Comparison of ENCODE assay signal across 16 mouse cellular contexts in genomic region chr7:49297148-49297547, GRCm38 (mm10).
DNase-seq lines count a peak whose midpoint lies in the region; ATAC-seq and TF ChIP-seq lines count a peak whose summit lies in the region.
"Had no signal": no experiment of that assay in that cellular context is flagged by ENCODE, and none has a peak within 500 bp of the region (broad histone marks: within the 10 kb centered on the region; RNA-seq: fewer than 3 reads in every experiment).

No protein-coding gene starts in this region.

- H3K4me2 ChIP-seq in hindbrain, postnatal 0 days (ENCODE audit: low read depth, low read length): no peak overlapping the region
- no peak overlapping the region for H3K4me2 ChIP-seq in hindbrain, embryonic 11.5 days (replicated peaks; ENCODE audit: low read depth, low read length)
- H3K4me2 ChIP-seq in intestine, embryonic 15.5 days (replicated peaks): no peak overlapping the region
- H3K4me2 ChIP-seq: forebrain, embryonic 15.5 days; heart, embryonic 11.5 days had no signal

- no peak overlapping the region for H3K4me3 ChIP-seq in hindbrain, postnatal 0 days (ENCODE audit: low read length)
- no peak overlapping the region for H3K4me3 ChIP-seq in hindbrain, embryonic 11.5 days (ENCODE audit: low read depth, low read length)
- no peak overlapping the region for H3K4me3 ChIP-seq in intestine, embryonic 15.5 days (replicated peaks)
- H3K4me3 ChIP-seq: forebrain, embryonic 15.5 days; gastrocnemius, adult 2 months had no signal

- 74% methylated on average over 3 of the region's 3 CpGs for WGBS in hindbrain, postnatal 0 days
- 58% methylated on average over 3 of the region's 3 CpGs for WGBS in hindbrain, embryonic 11.5 days
- 80% methylated on average over 3 of the region's 3 CpGs for WGBS in intestine, embryonic 15.5 days

- no peaks in the 10 kb centered on the region for H3K9me3 ChIP-seq in hindbrain, postnatal 0 days (ENCODE audit: low read length)
- no peaks in the 10 kb centered on the region for H3K9me3 ChIP-seq in hindbrain, embryonic 11.5 days (ENCODE audit: control insufficient read depth, low read length)
- H3K9me3 ChIP-seq in intestine, embryonic 15.5 days: no peaks in the 10 kb centered on the region
- H3K9me3 ChIP-seq: forebrain, embryonic 15.5 days had no signal

- H3K27me3 ChIP-seq in hindbrain, postnatal 0 days (ENCODE audit: insufficient read depth, low read length): no peaks in the 10 kb centered on the region
- no peaks in the 10 kb centered on the region for H3K27me3 ChIP-seq in hindbrain, embryonic 11.5 days (ENCODE audit: control insufficient read depth, insufficient read depth, low read length)
- no peaks in the 10 kb centered on the region for H3K27me3 ChIP-seq in intestine, embryonic 15.5 days (replicated peaks)
- H3K27me3 ChIP-seq: forebrain, embryonic 15.5 days had no signal

- H3K36me3 ChIP-seq in hindbrain, postnatal 0 days (ENCODE audit: insufficient read depth, low read length): no peaks in the 10 kb centered on the region
- H3K36me3 ChIP-seq in hindbrain, embryonic 11.5 days (ENCODE audit: control insufficient read depth, insufficient read depth, low read length): no peaks in the 10 kb centered on the region
- no peaks in the 10 kb centered on the region for H3K36me3 ChIP-seq in intestine, embryonic 15.5 days
- H3K36me3 ChIP-seq: forebrain, embryonic 15.5 days; G1E had no signal

- no peak for TF ChIP-seq CTCF in hindbrain, postnatal 0 days (IDR thresholded peaks at IDR 0.05; ENCODE audit: low read depth)

- no peaks in the 10 kb centered on the region for H3K4me1 ChIP-seq in hindbrain, postnatal 0 days (ENCODE audit: insufficient read depth, low read length)
- H3K4me1 ChIP-seq in hindbrain, embryonic 11.5 days (replicated peaks; ENCODE audit: control insufficient read depth, insufficient read depth, low read length): 0 out of 2 replicates have a peak, but pooled peaks cover 2% of the 10 kb centered on the region
- H3K4me1 ChIP-seq in intestine, embryonic 15.5 days (replicated peaks): peaks cover 23% of the 10 kb centered on the region

- ATAC-seq in hindbrain, postnatal 0 days: no peak
- no peak for ATAC-seq in hindbrain, embryonic 11.5 days (ENCODE audit: low FRiP score)
- ATAC-seq in intestine, embryonic 15.5 days: no peak
- ATAC-seq: forebrain, embryonic 15.5 days had no signal

- H3K27ac ChIP-seq in hindbrain, postnatal 0 days: 0 out of 2 replicates have a peak overlapping the region, but pooled peaks have one; percentile 15
- no peak overlapping the region for H3K27ac ChIP-seq in hindbrain, embryonic 11.5 days (ENCODE audit: low read depth, low read length)
- no peak overlapping the region for H3K27ac ChIP-seq in intestine, embryonic 15.5 days
- H3K27ac ChIP-seq: forebrain, embryonic 15.5 days; gastrocnemius, adult 2 months had no signal

- H3K9ac ChIP-seq in hindbrain, postnatal 0 days (replicated peaks; ENCODE audit: low read length): no peak overlapping the region
- H3K9ac ChIP-seq in hindbrain, embryonic 11.5 days (ENCODE audit: low read depth, low read length): no peak overlapping the region
- no peak overlapping the region for H3K9ac ChIP-seq in intestine, embryonic 15.5 days
- H3K9ac ChIP-seq: forebrain, embryonic 15.5 days had no signal

- DNase-seq in hindbrain, postnatal 0 days (ENCODE audit: low spot score): no peak
- DNase-seq in hindbrain, embryonic 11.5 days (ENCODE audit: low spot score): no peak
- DNase-seq in ovary, postnatal 36 days (ENCODE audit: low spot score): peak; percentile 18
- no peak for DNase-seq in ovary, postnatal 14 days (ENCODE audit: low spot score)
- peak; percentile 12 for DNase-seq in adipocyte (ENCODE audit: low spot score)
- peak; percentile 56 for DNase-seq in skeletal muscle tissue, adult 2 months (ENCODE audit: low read depth, low spot score)
- DNase-seq in cerebellum, postnatal 10 days: no peak
- DNase-seq: cerebellum, adult 11-12 months; gastrocnemius, adult 2 months; heart, postnatal 36 days; lung, adult 2 months; thymus, postnatal 4 days had no signal

Comparison
In these comparisons a context has a peak if more than half of its experiments do, and no peak if none do; other contexts are left out.
1. DNase-seq: peak in ovary, postnatal 36 days (single experiment), adipocyte (single experiment) and skeletal muscle tissue, adult 2 months (single experiment); none in hindbrain, postnatal 0 days (single experiment), hindbrain, embryonic 11.5 days (single experiment), ovary, postnatal 14 days (single experiment) and cerebellum, postnatal 10 days (0 of 2).